Mouse (Mus musculus) MEL (cell line): Measurements from ENCODE around the gene Nploc4. TPM values are rescaled to one million over a fixed set of nuclear protein-coding genes. Genes with fewer than 3 reads are reported as not detected.
A peak's percentile ranks its signal among the peaks of the same experiment; 100 is the strongest.

Source experiments
- DNase-seq: peaks from one replicate; pipeline ENCODE4 v3.0.0; 2011; ENCODE audit warnings: low read depth, low spot score
- H3K27ac ChIP-seq: 2 replicates; pipeline ENCODE4 v1.5.1; 2012; ENCODE audit warnings: low read depth, mild to moderate bottlenecking, control low read depth, low read length, moderate library complexity; ENCODE audit not compliant: control insufficient read depth
- H3K27me3 ChIP-seq, 2 experiments: fragments of 150-350 bp in 1 of 2; sonication (generic) in 1 of 2; 2 replicates each; pipeline ENCODE4 v1.6.1; 2012; ENCODE audit warnings: low read length in 2 of 2, mild to moderate bottlenecking in 2 of 2, improper control_type of control experiment in 1 of 2, moderate library complexity in 1 of 2; ENCODE audit not compliant: insufficient read depth in 2 of 2, control insufficient read depth in 1 of 2
- H3K36me3 ChIP-seq, 2 experiments: 2 replicates each; pipeline ENCODE4 v1.6.1; 2012 to 2014; ENCODE audit warnings: low read length in 2 of 2, improper control_type of control experiment in 1 of 2, inconsistent platforms in 1 of 2, mild to moderate bottlenecking in 1 of 2; ENCODE audit not compliant: insufficient read depth in 2 of 2, control insufficient read depth in 1 of 2
- H3K4me1 ChIP-seq, 2 experiments: fragments of 150-350 bp in 1 of 2; sonication (generic) in 1 of 2; 2 replicates each; pipeline ENCODE4 v1.6.1; 2012; ENCODE audit warnings: low read length in 2 of 2, improper control_type of control experiment in 1 of 2, mild to moderate bottlenecking in 1 of 2; ENCODE audit not compliant: insufficient read depth in 2 of 2, control insufficient read depth in 1 of 2
- H3K4me3 ChIP-seq, 2 experiments: fragments of 150-350 bp in 1 of 2; sonication (generic) in 1 of 2; 2 replicates each; pipeline ENCODE4 v1.5.1; 2012; ENCODE audit warnings: low read depth in 2 of 2, low read length in 2 of 2, mild to moderate bottlenecking in 2 of 2, moderate library complexity in 2 of 2, control low read depth in 1 of 2, improper control_type of control experiment in 1 of 2; ENCODE audit not compliant: control insufficient read depth in 1 of 2, insufficient read depth in 1 of 2
- H3K79me2 ChIP-seq: 2 replicates; pipeline ENCODE4 v1.6.1; 2012; ENCODE audit warnings: mild to moderate bottlenecking, low read length, moderate library complexity; ENCODE audit not compliant: control insufficient read depth, poor library complexity, insufficient read depth
- H3K9ac ChIP-seq: 2 replicates; pipeline ENCODE4 v1.6.1; 2012; ENCODE audit warnings: low read depth, mild to moderate bottlenecking, control low read depth, low read length, moderate library complexity; ENCODE audit not compliant: control insufficient read depth, poor library complexity, severe bottlenecking
- H3K9me3 ChIP-seq: fragments of 150-350 bp; sonication (generic); replicated peaks from 2 replicates; pipeline ENCODE4 v1.6.1; 2012; ENCODE audit warnings: mild to moderate bottlenecking, low read length, improper control_type of control experiment, moderate library complexity; ENCODE audit not compliant: insufficient read depth
- EP300 ChIP-seq, 2 experiments: IDR thresholded peaks; 2 replicates each; pipeline ENCODE4 v1.6.1; 2011; ENCODE audit warnings: improper control_type of control experiment in 2 of 2, low read length in 2 of 2, low read depth in 1 of 2, mild to moderate bottlenecking in 1 of 2
- ETS1 ChIP-seq: IDR thresholded peaks from 2 replicates; pipeline ENCODE4 v1.6.1; 2012; ENCODE audit warnings: low read depth, mild to moderate bottlenecking, inconsistent platforms, low read length, improper control_type of control experiment, moderate library complexity
- GABPA ChIP-seq: IDR thresholded peaks from 2 replicates; pipeline ENCODE4 v1.6.1; 2012; ENCODE audit warnings: low read depth, mild to moderate bottlenecking, inconsistent platforms, low read length, improper control_type of control experiment, moderate library complexity
- MAFK ChIP-seq: IDR thresholded peaks from 2 replicates; pipeline ENCODE4 v1.6.1; 2011; ENCODE audit warnings: low read depth, mild to moderate bottlenecking, low read length, improper control_type of control experiment, borderline replicate concordance
- MXI1 ChIP-seq: IDR thresholded peaks from 2 replicates; pipeline ENCODE4 v1.6.1; 2011; ENCODE audit warnings: mild to moderate bottlenecking, low read depth, low read length, improper control_type of control experiment
- NELFE ChIP-seq: IDR thresholded peaks from 2 replicates; pipeline ENCODE4 v1.6.1; 2011; ENCODE audit warnings: low read depth, low read length, improper control_type of control experiment
- POLR2AphosphoS5 ChIP-seq: IDR thresholded peaks from 2 replicates; pipeline ENCODE4 v1.6.1; 2012; ENCODE audit warnings: low read depth, borderline replicate concordance, mild to moderate bottlenecking, inconsistent platforms, low read length, moderate library complexity, mixed read lengths
- TAL1 ChIP-seq: IDR thresholded peaks from 2 replicates; pipeline ENCODE4 v1.6.1; 2012; ENCODE audit warnings: mild to moderate bottlenecking, inconsistent platforms, low read length, moderate library complexity, mixed read lengths
- TBP ChIP-seq: IDR thresholded peaks from 2 replicates; pipeline ENCODE4 v1.8.0; 2011; ENCODE audit warnings: low read depth, low read length, improper control_type of control experiment
- USF1 ChIP-seq: IDR thresholded peaks from 2 replicates; pipeline ENCODE4 v1.6.1; 2014; ENCODE audit warnings: low read depth, mild to moderate bottlenecking, inconsistent platforms, low read length, improper control_type of control experiment, moderate library complexity
- USF2 ChIP-seq, 2 experiments: IDR thresholded peaks; 2 replicates each; pipeline ENCODE4 v1.6.1; 2011 to 2012; ENCODE audit warnings: improper control_type of control experiment in 2 of 2, low read length in 2 of 2, borderline replicate concordance in 1 of 2, inconsistent platforms in 1 of 2, low read depth in 1 of 2, mild to moderate bottlenecking in 1 of 2; ENCODE audit not compliant: insufficient read depth in 1 of 2
- ZC3H11A ChIP-seq: IDR thresholded peaks from 2 replicates; pipeline ENCODE4 v1.6.1; 2012; ENCODE audit warnings: low read depth, mild to moderate bottlenecking, inconsistent platforms, low read length, improper control_type of control experiment
- ZKSCAN1 ChIP-seq: IDR thresholded peaks from 2 replicates; pipeline ENCODE4 v1.6.1; 2012; ENCODE audit warnings: low read depth, mild to moderate bottlenecking, inconsistent platforms, low read length, improper control_type of control experiment, moderate library complexity
- ZMIZ1 ChIP-seq: IDR thresholded peaks from 2 replicates; pipeline ENCODE4 v1.6.1; 2012; ENCODE audit warnings: low read depth, mild to moderate bottlenecking, inconsistent platforms, low read length, improper control_type of control experiment, moderate library complexity
- polyA plus RNA-seq, 2 experiments: library from polyadenylated mRNA; stranded (reverse) in 1 of 2; unstranded in 1 of 2; fragments of >175 nt in 1 of 2; fragments of >200 nt in 1 of 2; gene quantifications; 2 replicates each; pipeline versions ENCODE4 v1.2.1 to v1.2.4; 2012; ENCODE audit warnings: low replicate concordance in 2 of 2, low read depth in 1 of 2; ENCODE audit not compliant: insufficient read length in 2 of 2, insufficient read depth in 1 of 2, missing spikeins in 1 of 2
- total RNA-seq: library from RNA; depleted of rRNA; stranded (reverse); fragments of 300-350 nt; gene quantifications from 2 replicates; pipeline ENCODE4 v1.2.3, GENCODE M21; 2012

Gene Nploc4
- total and polyA plus RNA-seq, 3 experiments: 77.4 to 352 (median 117) TPM

DNA sequence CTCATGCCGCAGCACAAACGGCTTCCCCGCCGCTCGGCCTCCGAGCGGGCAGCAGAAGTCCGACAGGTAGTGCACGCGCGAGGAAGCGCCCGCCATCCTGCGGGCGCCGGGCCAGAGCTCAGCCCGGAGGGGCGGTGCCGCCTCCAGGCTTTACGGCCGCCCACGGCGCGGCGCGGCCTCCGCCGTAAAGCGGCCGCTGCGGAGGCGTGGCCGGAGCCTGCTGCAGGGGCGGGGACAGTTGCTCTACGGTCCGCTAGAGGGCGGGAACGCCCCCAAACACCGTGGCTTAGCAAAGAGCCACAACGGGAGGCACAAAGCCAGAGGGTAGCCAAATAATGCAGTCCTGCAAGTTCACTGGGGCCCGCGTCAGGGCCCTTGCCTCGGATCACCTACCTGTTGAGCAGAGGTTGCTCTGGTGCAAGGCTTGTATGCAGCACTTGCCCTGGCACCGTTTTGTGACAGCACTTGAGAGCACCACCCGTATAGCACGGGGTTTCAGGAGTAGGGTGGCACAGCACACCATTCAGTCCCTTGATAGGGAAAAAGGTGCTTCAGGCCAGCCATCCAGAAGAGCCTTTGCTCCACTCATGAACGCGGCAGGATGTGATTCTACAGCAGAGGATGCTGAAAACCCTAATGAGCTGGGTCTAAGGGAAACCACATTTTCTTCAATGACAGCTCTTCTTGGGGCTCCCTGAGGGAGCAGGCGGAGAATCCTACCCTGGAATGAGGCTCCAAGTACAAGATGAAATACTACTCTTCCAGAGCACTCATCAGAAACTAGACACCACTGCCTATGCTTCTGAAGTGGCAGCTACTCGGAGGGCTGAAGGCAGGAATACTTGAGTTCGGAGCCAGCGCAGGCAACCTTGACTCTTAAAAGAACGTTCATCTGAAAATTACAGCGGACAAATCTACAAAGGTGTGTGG lies 58.6 kb downstream of the Nploc4 start, which contains the start of gene Faap100 (continued):
- 0 out of 4 replicates have a peak, but pooled peaks of 1 of the 2 experiments have one; percentile 40 for TF ChIP-seq EP300 (IDR thresholded peaks at IDR 0.05; ENCODE audit: low read depth in 1 of 2, low read length in 2 of 2)
- TF ChIP-seq TBP: peak; percentile 76
- peak; percentile 54; the same call in 1 of the 2 replicates for TF ChIP-seq GABPA
- TF ChIP-seq ZMIZ1: peak; percentile 81
- TF ChIP-seq POLR2AphosphoS5: no peak

DNA sequence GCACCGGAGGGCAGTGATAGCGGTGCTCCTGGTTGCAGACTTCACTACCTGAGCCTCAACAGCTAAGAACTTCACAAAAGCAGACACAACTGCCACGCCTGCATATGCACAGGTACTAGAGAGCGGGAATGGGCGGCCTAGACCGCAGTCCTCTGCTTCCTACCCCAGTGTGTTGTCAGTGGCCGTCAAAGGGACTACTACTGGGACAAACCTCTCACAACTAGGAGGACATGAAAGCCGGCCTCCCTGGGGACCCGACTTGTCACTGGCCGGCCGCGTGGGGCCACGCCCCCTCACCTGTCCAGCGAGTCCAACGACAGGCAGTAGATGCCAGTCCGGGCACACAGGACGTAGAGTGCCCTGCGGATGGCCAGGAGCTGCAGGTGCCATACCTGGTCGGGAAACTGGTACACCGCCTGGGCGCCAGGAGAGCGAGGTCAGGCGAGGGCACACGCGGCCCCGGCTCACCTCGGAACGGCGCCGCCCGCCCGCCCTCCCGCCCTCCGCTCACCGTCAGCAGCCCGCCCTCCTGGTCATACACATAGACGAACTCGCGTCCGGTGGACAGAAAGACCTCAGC lies 59.4 kb downstream of the Nploc4 start:
- H3K36me3 ChIP-seq: no peaks in the 10 kb centered on the region; a peak in 2 of 4 replicates
- peak overlapping the region; percentile 85 for H3K9ac ChIP-seq
- H3K4me1 ChIP-seq: peaks cover 5 to 11% of the 10 kb centered on the region in 2 experiments; a peak in 3 of 4 replicates
- TF ChIP-seq USF1: no peak
- no peak for TF ChIP-seq ZC3H11A
- TF ChIP-seq TAL1: no peak
- TF ChIP-seq NELFE: no peak
- no peak for TF ChIP-seq USF2 (IDR thresholded peaks at IDR 0.05; ENCODE audit: borderline replicate concordance in 1 of 2, insufficient read depth in 1 of 2, low read depth in 1 of 2, low read length in 2 of 2)
- TF ChIP-seq MAFK: no peak
- TF ChIP-seq ZKSCAN1: no peak
- no peak for TF ChIP-seq EP300 (IDR thresholded peaks at IDR 0.05; ENCODE audit: low read depth in 1 of 2, low read length in 2 of 2)
- TF ChIP-seq MXI1: no peak
- no peaks in the 10 kb centered on the region for H3K27me3 ChIP-seq
- H3K9me3 ChIP-seq: no peaks in the 10 kb centered on the region
- peak; percentile 61 for DNase-seq
- no peak overlapping the region for H3K27ac ChIP-seq
- peak overlapping the region; percentile 79 to 80 for H3K4me3 ChIP-seq
- H3K79me2 ChIP-seq: peaks cover 11% of the 10 kb centered on the region

- Histone ChIP-seq H3K4me1 (peaks cover 5 to 11% of the 10 kb centered on the region in 2 experiments; a peak in 3 of 4 replicates), H3K9me3 (no peaks in the 10 kb centered on the region), H3K79me2 (peaks cover 11% of the 10 kb centered on the region), H3K36me3 (no peaks in the 10 kb centered on the region; a peak in 1 of 4 replicates), H3K27me3 (no peaks in the 10 kb centered on the region), H3K4me3 (peak overlapping the region; percentile 79 to 80; a peak in 3 of 4 replicates), H3K27ac (no peak overlapping the region), H3K9ac (peak overlapping the region; percentile 85)
- TF ChIP-seq TBP (no peak), ETS1 (no peak), MAFK (no peak)
- peak; percentile 32 for DNase-seq
These were observed 60.2 kb downstream of the Nploc4 start for GRCm38 (mm10) chr11:120377337-120377736.
